Mouse (Mus musculus) bone marrow macrophage, adult 2 months (primary cell): ENCODE data around the gene Ovgp1.

ENCODE experiments used
- CTCF ChIP-seq: IDR thresholded peaks from 2 replicates; pipeline ENCODE4 v1.5.1; 2012; ENCODE audit warnings: low read depth, mild to moderate bottlenecking, low read length, moderate library complexity
- POLR2A ChIP-seq: IDR thresholded peaks from 2 replicates; pipeline ENCODE4 v1.6.1; 2012; ENCODE audit warnings: mild to moderate bottlenecking, low read depth, low read length, borderline replicate concordance

GRCm38 (mm10) chr3:105958204-105958603, 15.3 kb upstream of the Ovgp1 start:
- TF ChIP-seq CTCF = no peak
- no peak for TF ChIP-seq POLR2A
